Mouse (Mus musculus) thymus, adult 2 months (tissue): ENCODE measurements at regions not wholly inside any gene's neighbourhood (a gene's known extent, or its start where the extent isn't known, plus 50 kb on each side); places are given as distances from the start of the nearest gene placed in this dataset.

Source experiments
- DNase-seq: peaks from one replicate; pipeline ENCODE4 v3.0.0; 2021
- H3K27ac ChIP-seq: fragments of 200-500 bp; 2 replicates; pipeline ENCODE4 v1.5.1; 2012; ENCODE audit warnings: low read length, control low read depth; ENCODE audit not compliant: control insufficient read depth, insufficient read depth
- H3K27me3 ChIP-seq: fragments of 200-500 bp; 2 replicates; pipeline ENCODE4 v1.6.1; 2012; ENCODE audit warnings: mild to moderate bottlenecking, low read length, moderate library complexity, mixed read lengths; ENCODE audit not compliant: control insufficient read depth, insufficient read depth
- H3K36me3 ChIP-seq: fragments of 200-500 bp; 2 replicates; pipeline ENCODE4 v1.6.1; 2012; ENCODE audit warnings: mild to moderate bottlenecking, low read length, moderate library complexity; ENCODE audit not compliant: control insufficient read depth, insufficient read depth
- H3K4me1 ChIP-seq: fragments of 200-500 bp; replicated peaks from 2 replicates; pipeline ENCODE4 v1.6.1; 2012; ENCODE audit warnings: low read length; ENCODE audit not compliant: control insufficient read depth, insufficient read depth
- H3K4me3 ChIP-seq: fragments of 200-500 bp; 2 replicates; pipeline ENCODE4 v1.5.1; 2012; ENCODE audit warnings: mild to moderate bottlenecking, low read length, control low read depth, moderate library complexity; ENCODE audit not compliant: control insufficient read depth, insufficient read depth
- CTCF ChIP-seq: fragments of 200-500 bp; IDR thresholded peaks from 2 replicates; pipeline ENCODE4 v1.5.1; 2012; ENCODE audit warnings: mild to moderate bottlenecking, control low read depth, low read length, moderate library complexity, borderline replicate concordance; ENCODE audit not compliant: control insufficient read depth, poor library complexity, insufficient read depth; ENCODE audit errors: extremely low read depth
- POLR2A ChIP-seq: fragments of 200-500 bp; IDR thresholded peaks from 2 replicates; pipeline ENCODE4 v1.6.1; 2012; ENCODE audit warnings: mild to moderate bottlenecking, low read length, control low read depth, moderate library complexity; ENCODE audit not compliant: control insufficient read depth, poor library complexity, insufficient read depth; ENCODE audit errors: extremely low read depth
- WGBS: fragments of 180-500 bp; shearing (Covaris S2); methylation state at CpG from one replicate; pipeline ENCODE4 v1.1.7; 2018; 5-methylcytosine and 5-hydroxymethylcytosine counted together

- WGBS: 79% methylated on average over 6 of the region's 6 CpGs
- no peak for TF ChIP-seq POLR2A
- no peak for TF ChIP-seq CTCF
- DNase-seq: no peak
Measured at GRCm38 (mm10) chr8:92165306-92165705, 192.1 kb upstream of the Irx5 start.

DNA sequence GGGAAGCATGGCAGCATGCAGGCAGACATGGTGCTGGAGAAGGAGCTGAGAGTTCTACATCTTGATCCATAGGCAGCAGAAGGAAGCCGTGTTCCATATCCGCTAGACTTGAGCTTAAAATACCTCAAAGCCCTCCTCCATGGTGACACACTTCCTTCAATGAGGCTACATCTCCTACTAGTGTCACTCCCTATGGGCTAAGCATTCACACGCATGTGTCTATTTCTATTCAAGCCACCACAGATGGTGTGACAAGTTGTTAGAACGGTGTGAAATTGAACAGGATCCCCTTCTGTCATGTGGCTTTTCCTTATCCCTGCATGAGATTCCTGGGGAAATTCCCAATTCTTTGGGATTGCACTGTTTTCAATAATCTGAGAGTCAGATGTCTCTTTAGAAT lies 192.9 kb upstream of the Irx5 start:
- Histone ChIP-seq H3K4me1 (no peaks in the 10 kb centered on the region), H3K27me3 (no peaks in the 10 kb centered on the region), H3K4me3 (no peak overlapping the region), H3K27ac (no peak overlapping the region), H3K36me3 (no peaks in the 10 kb centered on the region)
- 94% methylated on average over 4 of the region's 4 CpGs for WGBS
- no peak for DNase-seq
- TF ChIP-seq CTCF (no peak), POLR2A (no peak)

More at GRCm38 (mm10) chr8:92165306-92165705, 192.1 kb upstream of the Irx5 start:
- H3K4me1 ChIP-seq: no peaks in the 10 kb centered on the region
- no peaks in the 10 kb centered on the region for H3K27me3 ChIP-seq
- no peaks in the 10 kb centered on the region for H3K36me3 ChIP-seq
- H3K27ac ChIP-seq: no peak overlapping the region
- no peak overlapping the region for H3K4me3 ChIP-seq

GRCm38 (mm10) chr8:92161002-92161401 lies 196.4 kb upstream of the Irx5 start:
- 87% methylated on average over 2 of the region's 2 CpGs for WGBS
- no peak for DNase-seq
- H3K4me1 ChIP-seq: no peaks in the 10 kb centered on the region
- H3K36me3 ChIP-seq: no peaks in the 10 kb centered on the region
- no peak overlapping the region for H3K4me3 ChIP-seq
- TF ChIP-seq CTCF (no peak), POLR2A (no peak)
- no peaks in the 10 kb centered on the region for H3K27me3 ChIP-seq
- H3K27ac ChIP-seq: no peak overlapping the region

DNA sequence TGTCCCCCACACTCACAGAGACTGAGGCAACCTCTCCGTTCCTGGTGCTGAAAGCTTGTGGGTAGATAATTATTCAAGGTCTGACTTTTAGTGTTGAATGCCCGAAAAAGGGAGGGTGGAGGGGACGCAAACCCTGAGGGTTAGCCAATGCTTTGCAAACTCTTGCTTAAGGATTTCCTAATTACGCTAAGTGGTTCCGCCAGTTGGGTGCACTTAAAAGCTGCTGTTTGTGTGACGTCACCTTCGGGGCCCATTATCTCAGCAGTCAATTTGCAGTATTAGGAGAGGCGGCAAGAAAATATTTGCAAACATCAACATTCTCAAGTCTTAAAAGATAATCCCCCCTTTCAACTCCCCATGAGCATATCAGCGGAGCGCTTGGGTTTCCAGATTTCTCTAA lies 199.2 kb upstream of the Irx5 start:
- H3K36me3 ChIP-seq: no peaks in the 10 kb centered on the region
- no peak overlapping the region for H3K4me3 ChIP-seq
- H3K27ac ChIP-seq: no peak overlapping the region
- TF ChIP-seq POLR2A: no peak
- TF ChIP-seq CTCF: no peak
- WGBS: 89% methylated on average over 10 of the region's 10 CpGs
- DNase-seq: no peak
- H3K4me1 ChIP-seq: no peaks in the 10 kb centered on the region
- no peaks in the 10 kb centered on the region for H3K27me3 ChIP-seq

- no peak overlapping the region for H3K4me3 ChIP-seq
- no peaks in the 10 kb centered on the region for H3K36me3 ChIP-seq
- no peaks in the 10 kb centered on the region for H3K27me3 ChIP-seq
- no peaks in the 10 kb centered on the region for H3K4me1 ChIP-seq
- no peak for DNase-seq
- no peak overlapping the region for H3K27ac ChIP-seq
- 94% methylated on average over 5 of the region's 5 CpGs for WGBS
- TF ChIP-seq POLR2A: no peak
Measured at GRCm38 (mm10) chr8:92152478-92152877, 204.9 kb upstream of the Irx5 start.

DNA sequence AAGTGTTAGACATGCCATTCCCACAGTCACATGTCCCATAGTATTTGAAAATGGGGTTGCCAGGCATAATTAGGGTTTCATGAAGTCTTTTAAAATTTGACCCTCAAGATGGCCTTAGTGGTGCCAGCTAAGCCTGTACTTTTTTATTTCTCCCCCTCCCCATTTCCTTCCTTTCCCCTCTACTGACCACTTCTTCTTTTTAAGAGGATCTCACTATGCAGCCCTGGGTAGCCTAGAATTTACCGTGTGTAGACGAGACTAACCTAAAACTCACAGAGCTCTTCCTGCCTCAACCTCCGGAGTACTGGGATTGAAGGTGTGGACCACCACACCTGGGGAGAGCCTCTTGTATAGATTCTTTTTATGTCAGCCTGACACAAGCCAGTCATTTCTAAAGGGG lies 209.8 kb upstream of the Irx5 start:
- TF ChIP-seq POLR2A (no peak), CTCF (no peak)
- Histone ChIP-seq H3K27me3 (no peaks in the 10 kb centered on the region), H3K27ac (no peak overlapping the region), H3K4me3 (no peak overlapping the region), H3K4me1 (no peaks in the 10 kb centered on the region), H3K36me3 (no peaks in the 10 kb centered on the region)
- 4% methylated on average over 3 of the region's 3 CpGs for WGBS
- DNase-seq: no peak

DNA sequence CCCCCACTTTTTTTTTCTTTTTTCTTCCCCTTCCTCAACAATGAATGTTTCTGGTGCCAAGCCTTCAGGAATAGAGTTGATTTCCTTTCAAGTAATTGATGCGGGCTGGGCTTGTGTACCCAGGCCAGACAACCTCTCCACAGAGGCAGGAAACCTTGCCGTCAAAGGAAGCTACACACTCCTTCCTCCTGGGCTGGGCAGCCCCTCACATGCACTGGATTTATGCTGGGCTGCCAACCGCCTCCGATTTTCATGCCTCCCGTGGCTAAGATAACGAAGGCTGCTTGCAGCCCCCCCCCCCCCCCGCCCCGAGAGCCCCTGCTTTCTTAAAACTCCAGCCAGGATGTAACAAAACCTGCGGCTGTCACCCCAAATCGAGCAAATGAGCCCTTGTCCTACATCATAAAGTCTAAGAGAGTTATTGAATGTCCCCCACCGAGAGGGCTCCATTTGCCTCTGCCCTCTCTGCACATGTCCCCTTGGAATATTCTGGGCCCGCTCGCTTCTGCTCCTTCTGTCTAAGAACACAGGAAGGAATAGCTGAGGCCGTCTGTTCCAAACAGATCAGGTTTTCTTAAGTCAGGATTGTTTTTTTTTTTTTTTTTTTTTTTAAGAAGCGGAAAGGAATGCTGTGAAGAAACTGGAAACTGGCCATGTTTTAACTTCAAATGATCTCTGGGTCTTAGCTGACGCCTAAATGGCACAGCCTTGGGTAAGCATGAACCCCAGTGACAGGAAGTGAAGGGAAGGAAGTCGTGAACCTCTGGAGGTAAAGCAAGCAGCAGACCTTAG lies 220.1 kb upstream of the Irx5 start:
- no peak for DNase-seq

More for the DNA sequence above, 220.1 kb upstream of the Irx5 start:
- no peak for TF ChIP-seq CTCF
- TF ChIP-seq POLR2A: no peak
- Histone ChIP-seq H3K27me3 (no peaks in the 10 kb centered on the region), H3K27ac (no peak overlapping the region), H3K4me3 (no peak overlapping the region), H3K36me3 (no peaks in the 10 kb centered on the region), H3K4me1 (no peaks in the 10 kb centered on the region)
- 14% methylated on average over 17 of the region's 17 CpGs for WGBS
